Mouse (Mus musculus) limb, embryonic 12.5 days (tissue): ENCODE results near the gene Wnk4. TPM values are rescaled to one million over a fixed set of nuclear protein-coding genes. Genes with fewer than 3 reads are reported as not detected.

Experiments
- ATAC-seq: fragments of 200-750 bp; cut with Nextera tagmentation; 2 replicates; pipeline ENCODE4 v1.8.0; 2017; ENCODE audit warnings: low read depth, moderate TSS enrichment; ENCODE audit not compliant: insufficient number of reproducible peaks, insufficient read depth, low FRiP score, low TSS enrichment
- H3K27ac ChIP-seq: fragments of 300-500 bp; sonication (generic); 2 replicates; pipeline ENCODE4 v1.5.1; 2016; ENCODE audit warnings: mild to moderate bottlenecking, moderate library complexity
- H3K27me3 ChIP-seq: fragments of 300-500 bp; sonication (generic); 2 replicates; pipeline ENCODE4 v1.6.1; 2016; ENCODE audit warnings: mild to moderate bottlenecking, moderate library complexity
- H3K36me3 ChIP-seq: fragments of 300-500 bp; sonication (generic); 2 replicates; pipeline ENCODE4 v1.6.1; 2016; ENCODE audit warnings: mild to moderate bottlenecking, moderate library complexity
- H3K4me1 ChIP-seq: fragments of 300-500 bp; sonication (generic); replicated peaks from 2 replicates; pipeline ENCODE4 v1.6.1; 2016
- H3K4me2 ChIP-seq: fragments of 300-500 bp; sonication (generic); 2 replicates; pipeline ENCODE4 v1.6.1; 2016; ENCODE audit warnings: mild to moderate bottlenecking, moderate library complexity
- H3K4me3 ChIP-seq: fragments of 300-500 bp; sonication (generic); replicated peaks from 2 replicates; pipeline ENCODE4 v1.5.1; 2016; ENCODE audit warnings: mild to moderate bottlenecking
- H3K9ac ChIP-seq: fragments of 300-500 bp; sonication (generic); replicated peaks from 2 replicates; pipeline ENCODE4 v1.6.1; 2016; ENCODE audit warnings: mild to moderate bottlenecking, moderate library complexity
- H3K9me3 ChIP-seq: fragments of 300-500 bp; sonication (generic); 2 replicates; pipeline ENCODE4 v1.6.1; 2016; ENCODE audit warnings: mild to moderate bottlenecking, moderate library complexity
- WGBS: fragments of 180-500 bp; shearing (Covaris S2); methylation state at CpG from one replicate; pipeline ENCODE4 v1.1.7; 2016; 5-methylcytosine and 5-hydroxymethylcytosine counted together
- polyA plus RNA-seq: library from polyadenylated mRNA; unstranded; fragments of >200 nt; fragmentation: Nextera tagmentation; extraction: Ambion mirVana; gene quantifications from 2 replicates; pipeline ENCODE4 v1.2.1, GENCODE M21; 2016

Wnk4 gene
- polyA plus RNA-seq, 1 experiment from 2014 or later: 9.4 TPM

DNA sequence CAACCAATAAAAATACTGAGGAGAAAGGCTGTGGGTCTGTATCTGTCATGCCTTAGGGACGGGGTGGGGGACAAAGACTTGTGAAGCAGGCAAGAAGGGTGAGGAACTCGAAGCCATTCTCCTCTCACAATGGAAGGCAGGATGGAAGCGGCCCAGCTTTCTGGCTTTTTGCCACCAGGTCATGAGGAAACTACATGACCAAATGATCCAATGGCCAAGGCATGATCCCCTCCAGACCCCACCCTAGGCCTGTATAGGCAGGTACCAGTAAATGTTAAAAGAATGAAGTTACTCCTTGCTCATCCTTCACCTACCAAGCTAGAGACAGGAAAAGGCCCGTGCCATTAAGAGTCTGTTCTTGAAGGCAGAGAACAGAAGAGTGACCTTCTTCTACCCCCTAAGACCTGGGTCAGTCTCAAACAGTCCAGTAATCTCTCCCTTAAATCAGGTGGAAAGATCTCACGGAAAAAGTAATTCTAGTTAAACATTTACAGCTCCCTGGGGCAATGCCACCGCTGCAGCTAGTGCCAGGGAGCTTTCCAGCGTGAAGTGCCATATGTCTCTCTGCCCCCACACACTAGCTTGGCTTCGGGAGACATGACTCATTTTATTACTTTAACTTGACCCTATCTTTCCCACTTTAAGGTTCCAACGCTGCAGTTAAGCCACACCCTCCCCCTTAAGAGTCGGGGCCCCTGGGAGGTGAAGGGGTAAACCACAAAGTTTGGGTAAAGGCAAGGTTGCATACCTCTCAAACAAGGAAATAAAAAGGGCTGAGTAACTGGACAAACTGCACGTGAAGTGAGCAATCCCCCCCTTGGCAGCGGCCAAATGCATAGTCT, 17.2 kb downstream of the Wnk4 start:
- whole genome bisulfite sequencing: 67% methylated on average over 12 of the region's 12 CpGs
- no peak overlapping the region for H3K27ac ChIP-seq
- peaks cover 16% of the 10 kb centered on the region; the same call in 1 of the 2 replicates for H3K36me3 ChIP-seq
- H3K27me3 ChIP-seq: peaks cover 22% of the 10 kb centered on the region
- no peak for ATAC-seq
- peak overlapping the region; percentile 70 for H3K4me3 ChIP-seq
- H3K4me1 ChIP-seq: peaks cover 23% of the 10 kb centered on the region
- H3K9me3 ChIP-seq: no peaks in the 10 kb centered on the region
- H3K4me2 ChIP-seq: peak overlapping the region; percentile 78
- H3K9ac ChIP-seq: peak overlapping the region; percentile 71

DNA sequence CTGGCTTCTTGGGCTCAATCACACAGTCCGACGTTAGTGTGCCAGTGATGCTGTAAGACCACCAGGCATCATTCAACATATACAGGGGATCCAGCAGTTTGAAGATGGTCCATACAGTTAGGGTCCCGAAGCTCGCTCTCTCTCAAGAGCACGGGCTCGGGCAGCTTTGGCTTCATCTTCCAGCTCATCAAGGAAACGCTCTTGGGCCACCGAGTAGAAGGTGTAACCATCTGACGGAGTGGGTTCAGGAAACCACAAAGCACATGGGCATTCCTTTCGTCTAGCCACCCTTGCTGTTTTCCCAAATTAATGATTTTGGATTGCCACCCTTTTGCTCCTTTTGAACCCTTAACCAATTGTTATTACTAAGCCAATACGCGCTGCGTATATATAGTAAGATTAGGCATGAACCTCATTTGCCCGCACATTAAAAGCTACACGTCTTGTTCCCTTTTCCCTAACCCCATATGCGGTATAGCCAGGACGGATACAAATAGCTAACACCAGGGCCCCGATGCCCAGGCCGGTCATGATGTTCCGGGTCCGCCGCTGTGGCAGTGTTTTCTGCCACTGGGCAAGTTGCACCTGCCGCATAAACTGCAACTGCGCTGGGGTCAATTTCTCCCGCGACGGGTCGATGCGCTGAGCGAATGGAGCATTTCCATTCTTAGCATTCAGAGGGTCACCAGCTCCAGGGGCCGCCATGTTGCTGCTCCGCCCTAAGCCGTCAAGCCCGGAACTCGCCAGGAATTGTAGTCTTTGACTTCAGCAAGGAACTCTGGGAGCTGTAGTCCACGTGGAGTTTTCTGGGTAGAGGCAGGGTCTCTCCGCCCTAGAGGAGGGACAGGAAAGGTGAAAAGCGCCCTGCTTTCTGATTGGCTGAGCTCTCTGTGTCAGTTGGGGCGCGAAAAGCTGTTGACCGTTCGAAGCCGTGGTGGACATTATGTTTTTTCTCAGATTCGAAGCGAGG, 18.1 kb downstream of the Wnk4 start, which contains the start of the genes Cntd1 and Coa3:
Gene Cntd1 (plus strand): TSS at position 790 of the 970 bp plus-strand sequence.
Gene Coa3 (minus strand): TSS at position 892 of the 970 bp plus-strand sequence.
- Histone ChIP-seq H3K27ac (no peak within 1 kb of the TSS), H3K4me1 (peaks cover 23% of the 10 kb centered on the region), H3K36me3 (peaks cover 16% of the 10 kb centered on the region; the same call in 1 of the 2 replicates), H3K4me3 (peak within 1 kb of the TSS; percentile 70), H3K4me2 (peak within 1 kb of the TSS; percentile 78), H3K9me3 (no peaks in the 10 kb centered on the region), H3K9ac (peak within 1 kb of the TSS; percentile 71), H3K27me3 (peaks cover 22% of the 10 kb centered on the region)
- WGBS: 12% methylated on average over 45 of the region's 45 CpGs
- ATAC-seq: peak; percentile 90

DNA sequence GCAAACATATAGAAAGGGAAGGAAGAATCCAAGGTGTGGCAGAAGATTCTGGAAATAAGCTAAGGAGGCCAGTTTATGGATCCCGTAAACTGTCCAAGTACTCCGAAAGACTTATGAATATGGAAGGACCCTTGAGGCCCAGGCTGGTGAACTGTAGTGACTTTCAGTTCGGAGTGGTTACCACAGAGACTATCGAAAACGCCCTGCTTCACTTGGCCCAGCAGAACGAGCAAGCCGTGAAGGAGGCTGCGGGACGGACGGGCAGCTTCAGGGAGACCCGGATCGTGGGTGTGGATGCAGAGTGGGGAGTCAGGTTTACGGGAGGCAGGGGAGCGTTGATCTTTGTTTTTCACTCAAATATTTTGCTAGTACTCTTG, 18.8 kb downstream of the Wnk4 start:
- Histone ChIP-seq H3K9ac (no peak overlapping the region), H3K27me3 (peaks cover 22% of the 10 kb centered on the region), H3K4me1 (peaks cover 23% of the 10 kb centered on the region), H3K27ac (no peak overlapping the region), H3K36me3 (peaks cover 16% of the 10 kb centered on the region; the same call in 1 of the 2 replicates), H3K4me3 (peak overlapping the region; percentile 70), H3K4me2 (peak overlapping the region; percentile 78), H3K9me3 (no peaks in the 10 kb centered on the region)
- 61% methylated on average over 14 of the region's 14 CpGs for WGBS
- ATAC-seq: 0 out of 2 replicates have a peak, but pooled peaks have one; percentile 32

DNA sequence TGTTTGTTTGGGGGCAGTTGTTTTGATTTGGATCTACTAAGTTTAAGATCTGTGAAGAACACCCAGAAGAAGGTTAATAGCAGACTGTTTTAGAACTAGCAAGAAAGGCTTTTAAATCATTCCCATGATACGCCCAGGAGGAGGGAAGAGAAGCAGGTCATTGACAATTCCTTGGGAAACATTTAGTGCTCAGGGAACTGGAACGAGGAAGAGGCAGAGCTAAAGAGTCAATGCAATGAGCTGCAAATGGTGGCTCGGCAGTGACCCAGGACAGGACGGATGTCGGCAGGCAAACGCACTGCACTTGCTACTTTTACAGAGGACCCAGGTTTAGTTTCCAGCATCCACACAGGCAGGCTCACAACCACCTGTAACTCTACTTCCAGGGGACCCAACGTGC, 20.5 kb downstream of the Wnk4 start:
- peaks cover 16% of the 10 kb centered on the region; the same call in 1 of the 2 replicates for H3K36me3 ChIP-seq
- H3K9ac ChIP-seq: no peak overlapping the region
- H3K4me3 ChIP-seq: no peak overlapping the region
- peaks cover 23% of the 10 kb centered on the region for H3K4me1 ChIP-seq
- no peaks in the 10 kb centered on the region for H3K9me3 ChIP-seq
- no peak overlapping the region for H3K27ac ChIP-seq
- H3K4me2 ChIP-seq: no peak overlapping the region
- no peak for ATAC-seq
- H3K27me3 ChIP-seq: peaks cover 15% of the 10 kb centered on the region
- 40% methylated on average over 7 of the region's 7 CpGs for WGBS

DNA sequence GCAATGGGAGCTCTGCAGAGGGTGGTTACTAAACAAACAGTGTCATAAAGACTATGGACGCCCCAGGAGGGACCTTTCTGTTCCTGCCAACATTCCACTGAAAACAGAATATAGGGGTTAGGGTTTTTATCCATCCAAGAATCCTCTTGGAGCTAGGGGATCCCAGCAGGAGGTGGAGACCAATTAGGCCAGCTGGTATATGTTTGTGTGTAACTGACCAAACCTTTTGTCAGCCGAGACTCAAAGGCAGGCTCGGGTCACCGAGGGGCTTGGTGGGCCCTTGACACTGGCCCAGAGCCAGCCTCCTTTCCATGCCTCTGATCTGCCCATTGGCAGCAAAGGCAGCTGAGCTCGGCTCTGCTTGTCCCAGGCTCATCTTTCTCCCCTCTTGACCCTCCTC, 22.5 kb downstream of the Wnk4 start:
- ATAC-seq: no peak
- H3K27ac ChIP-seq: no peak overlapping the region
- 36% methylated on average over 5 of the region's 5 CpGs for WGBS

DNA sequence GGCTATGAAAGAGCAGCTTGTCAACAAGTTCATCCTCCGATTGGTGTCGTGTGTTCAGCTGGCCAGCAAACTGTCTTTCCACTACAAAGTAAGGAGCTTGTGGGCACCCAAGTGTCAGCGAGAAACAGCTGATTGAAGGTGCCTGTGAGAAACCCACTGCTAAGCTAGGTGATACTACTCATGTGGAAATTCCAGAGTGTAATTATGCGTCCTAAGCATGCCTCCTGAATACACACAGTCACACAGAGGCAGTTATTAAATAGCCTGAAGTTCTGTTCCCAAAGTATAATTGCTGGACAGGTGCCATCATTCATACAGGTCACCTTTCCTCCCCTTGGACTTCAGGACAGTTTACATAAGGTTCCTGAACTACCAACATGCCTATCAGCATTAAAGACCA, 23.4 kb downstream of the Wnk4 start:
- WGBS: 73% methylated on average over 4 of the region's 4 CpGs
- H3K36me3 ChIP-seq: peaks cover 21% of the 10 kb centered on the region
- H3K9me3 ChIP-seq: no peaks in the 10 kb centered on the region
- no peak overlapping the region for H3K9ac ChIP-seq
- no peak for ATAC-seq
- H3K27ac ChIP-seq: no peak overlapping the region
- H3K4me2 ChIP-seq: no peak overlapping the region
- no peak overlapping the region for H3K4me3 ChIP-seq
- 0 out of 2 replicates have a peak, but pooled peaks cover 4% of the 10 kb centered on the region for H3K4me1 ChIP-seq
- peaks cover 6% of the 10 kb centered on the region; the same call in 1 of the 2 replicates for H3K27me3 ChIP-seq

More for the DNA sequence above, 22.5 kb downstream of the Wnk4 start:
- Histone ChIP-seq H3K4me1 (peaks cover 9% of the 10 kb centered on the region), H3K9me3 (no peaks in the 10 kb centered on the region), H3K27me3 (peaks cover 6% of the 10 kb centered on the region; the same call in 1 of the 2 replicates), H3K4me3 (no peak overlapping the region), H3K4me2 (no peak overlapping the region), H3K9ac (no peak overlapping the region), H3K36me3 (peaks cover 14% of the 10 kb centered on the region)

DNA sequence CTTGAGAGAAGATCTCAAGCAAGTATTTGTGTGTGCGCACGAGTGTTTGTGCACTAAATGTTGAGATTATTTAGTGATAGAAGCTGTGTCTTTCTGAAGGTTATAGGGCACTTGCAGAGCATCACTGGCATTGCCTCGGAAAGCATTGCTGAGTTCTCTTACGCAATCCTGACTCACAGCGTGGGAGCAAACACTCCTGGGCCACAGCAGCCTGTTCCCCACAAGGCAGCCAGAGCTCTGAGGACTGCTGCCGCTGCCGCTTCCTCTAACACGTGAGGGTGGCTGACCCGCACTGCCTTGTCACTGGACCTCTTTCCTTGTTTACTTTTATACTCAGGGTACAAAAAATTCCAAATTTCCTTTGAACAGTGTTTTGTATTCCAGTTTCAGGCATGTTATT, 26.9 kb downstream of the Wnk4 start:
- WGBS: 85% methylated on average over 9 of the region's 9 CpGs
- ATAC-seq: no peak
- no peaks in the 10 kb centered on the region for H3K27me3 ChIP-seq
- no peak overlapping the region for H3K9ac ChIP-seq
- peaks cover 56% of the 10 kb centered on the region for H3K36me3 ChIP-seq
- no peaks in the 10 kb centered on the region for H3K9me3 ChIP-seq
- no peak overlapping the region for H3K4me2 ChIP-seq
- H3K27ac ChIP-seq: no peak overlapping the region
- no peak overlapping the region for H3K4me3 ChIP-seq
- H3K4me1 ChIP-seq: no peaks in the 10 kb centered on the region

DNA sequence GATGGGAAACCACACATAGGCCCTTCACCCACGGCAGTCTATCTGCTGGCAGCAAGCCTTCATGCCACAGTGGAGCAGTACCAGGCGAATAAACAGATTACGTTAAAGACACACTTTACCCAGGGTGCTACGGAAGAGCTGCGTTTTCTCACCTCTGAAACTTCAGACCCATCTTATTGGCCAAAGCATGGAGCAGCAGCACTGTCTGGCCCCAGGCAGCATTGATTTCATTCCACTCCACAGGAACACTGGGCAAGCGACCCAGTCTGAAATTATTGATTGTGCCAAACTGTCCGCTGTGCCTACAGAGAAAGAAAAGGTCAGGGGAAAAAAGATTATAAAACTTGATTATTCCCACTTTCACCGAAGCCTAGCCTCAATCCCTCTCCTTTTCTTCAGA, 30.9 kb downstream of the Wnk4 start:
- Histone ChIP-seq H3K4me1 (no peaks in the 10 kb centered on the region), H3K4me2 (no peak overlapping the region), H3K27me3 (no peaks in the 10 kb centered on the region), H3K9ac (no peak overlapping the region), H3K4me3 (no peak overlapping the region), H3K27ac (no peak overlapping the region), H3K9me3 (no peaks in the 10 kb centered on the region), H3K36me3 (peaks cover 91% of the 10 kb centered on the region)
- ATAC-seq: no peak
- 94% methylated on average over 8 of the region's 8 CpGs for WGBS

DNA sequence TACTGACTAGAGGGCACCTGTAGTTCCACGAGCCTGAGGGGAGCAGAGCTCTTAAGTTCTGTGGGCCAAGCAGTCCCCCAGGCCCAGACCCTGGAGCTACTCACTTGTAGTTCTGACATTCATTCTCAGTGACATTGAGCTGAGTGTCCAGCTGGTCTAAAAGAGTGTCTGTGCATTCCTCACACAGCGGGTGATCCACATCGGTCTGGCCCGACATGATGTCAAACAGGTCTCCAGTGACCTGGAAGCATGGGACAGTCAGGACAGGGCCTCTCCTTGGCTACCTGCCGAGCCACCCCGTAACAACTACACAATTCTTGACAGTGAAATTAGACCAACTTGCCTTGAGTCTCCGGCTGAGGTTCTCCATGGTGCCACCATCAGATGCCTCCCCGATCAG, 34.8 kb downstream of the Wnk4 start:
- 93% methylated on average over 8 of the region's 8 CpGs for WGBS
- H3K9ac ChIP-seq: no peak overlapping the region
- H3K4me1 ChIP-seq: no peaks in the 10 kb centered on the region
- no peak overlapping the region for H3K4me2 ChIP-seq
- H3K27me3 ChIP-seq: no peaks in the 10 kb centered on the region
- H3K9me3 ChIP-seq: no peaks in the 10 kb centered on the region
- no peak for ATAC-seq
- H3K4me3 ChIP-seq: no peak overlapping the region
- H3K27ac ChIP-seq: no peak overlapping the region
- H3K36me3 ChIP-seq: peaks cover 96% of the 10 kb centered on the region

DNA sequence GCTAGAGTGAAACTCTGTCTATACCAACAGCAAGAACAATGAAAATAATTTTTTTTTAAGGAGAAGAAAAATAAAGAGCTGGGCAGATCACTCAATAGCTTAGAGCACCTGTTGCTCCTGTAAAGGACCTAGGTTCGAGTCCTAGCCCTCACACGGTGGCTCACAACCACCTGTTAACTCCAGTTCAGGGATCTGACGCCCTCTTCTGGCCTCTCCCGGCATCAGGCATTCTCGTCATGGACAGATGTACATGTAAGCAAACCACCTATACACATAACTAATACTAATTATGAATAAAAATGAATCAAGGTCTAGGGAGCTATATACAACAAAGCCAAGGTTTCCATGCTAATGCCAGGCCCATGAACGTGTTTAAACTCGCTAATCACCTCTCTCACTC, 40.5 kb downstream of the Wnk4 start:
- peak overlapping the region; percentile 89 for H3K4me3 ChIP-seq
- peak overlapping the region; percentile 98 for H3K4me2 ChIP-seq
- H3K4me1 ChIP-seq: peaks cover 11% of the 10 kb centered on the region
- 66% methylated on average over 7 of the region's 7 CpGs for WGBS
- H3K27ac ChIP-seq: no peak overlapping the region
- peak overlapping the region; percentile 83 for H3K9ac ChIP-seq
- H3K36me3 ChIP-seq: peaks cover 41% of the 10 kb centered on the region
- H3K27me3 ChIP-seq: no peaks in the 10 kb centered on the region
- H3K9me3 ChIP-seq: no peaks in the 10 kb centered on the region
- no peak for ATAC-seq
